Mouse (Mus musculus): ENCODE data around the gene Tcte2.
"Not testable (repeated sequence)": the region's sequence is repeated elsewhere in the genome, so short reads cannot be mapped to it uniquely, and the experiment has no call there.

Gene Tcte2

DNA sequence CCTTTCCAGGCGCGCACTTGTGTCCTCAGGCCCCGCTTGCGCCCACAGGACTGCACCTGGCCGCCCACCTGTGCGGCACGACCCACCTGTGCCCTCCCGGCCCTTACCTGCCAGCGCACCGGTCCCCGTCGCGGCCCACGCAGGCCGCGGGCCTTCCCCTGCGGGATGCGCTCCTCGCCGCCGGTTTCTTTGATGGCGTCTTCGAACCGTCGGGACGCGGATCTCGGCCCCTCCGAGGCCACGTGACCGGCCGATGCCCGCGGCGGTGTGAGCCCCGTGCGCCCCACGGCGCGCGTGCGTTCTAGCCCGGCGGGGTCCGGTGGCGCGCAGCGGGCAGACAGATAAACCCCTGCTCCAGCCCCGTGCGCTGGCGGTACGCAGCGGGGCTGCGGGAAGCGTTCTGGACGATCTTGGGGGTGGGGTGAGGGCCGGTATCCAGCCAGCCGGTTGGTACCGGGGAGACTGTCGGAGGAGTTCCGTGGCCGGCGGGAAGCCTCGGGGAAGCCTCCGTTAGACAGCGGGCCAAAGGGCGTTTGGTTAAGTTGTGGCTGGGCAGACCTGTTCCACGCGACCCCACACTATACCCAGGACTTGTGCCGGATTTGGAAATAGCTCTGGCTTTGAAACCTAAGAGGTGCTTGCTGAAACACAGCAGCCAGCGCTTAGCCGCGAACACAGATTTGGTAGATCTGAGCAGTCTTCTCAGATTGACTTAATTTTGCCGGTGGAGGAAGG is at the start of gene Tcte2:
TSS of gene Tcte2 (minus strand) at position 647 of the 735 bp plus-strand sequence.
- no peak for DNase-seq

DNA sequence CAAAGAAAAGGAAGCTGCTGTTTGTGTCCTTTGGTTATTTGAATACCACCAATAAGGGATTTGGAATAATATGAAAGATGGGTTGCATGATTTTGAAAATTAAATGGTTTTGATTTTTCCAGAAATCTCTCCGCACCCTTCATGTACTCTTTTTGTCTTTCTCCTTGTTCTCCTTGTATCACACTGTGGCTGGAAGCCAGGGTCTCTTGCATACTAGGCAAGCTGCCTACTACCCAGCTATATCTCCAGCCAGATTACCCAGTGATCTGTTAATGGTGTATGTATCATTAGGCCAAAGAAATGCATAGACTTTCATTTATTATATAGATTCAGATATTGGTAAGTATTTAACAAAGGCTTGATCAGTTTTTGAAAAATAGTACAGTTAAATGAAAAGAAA is 44.4 kb upstream of the Tcte2 start:
- DNase-seq = no peak

DNA sequence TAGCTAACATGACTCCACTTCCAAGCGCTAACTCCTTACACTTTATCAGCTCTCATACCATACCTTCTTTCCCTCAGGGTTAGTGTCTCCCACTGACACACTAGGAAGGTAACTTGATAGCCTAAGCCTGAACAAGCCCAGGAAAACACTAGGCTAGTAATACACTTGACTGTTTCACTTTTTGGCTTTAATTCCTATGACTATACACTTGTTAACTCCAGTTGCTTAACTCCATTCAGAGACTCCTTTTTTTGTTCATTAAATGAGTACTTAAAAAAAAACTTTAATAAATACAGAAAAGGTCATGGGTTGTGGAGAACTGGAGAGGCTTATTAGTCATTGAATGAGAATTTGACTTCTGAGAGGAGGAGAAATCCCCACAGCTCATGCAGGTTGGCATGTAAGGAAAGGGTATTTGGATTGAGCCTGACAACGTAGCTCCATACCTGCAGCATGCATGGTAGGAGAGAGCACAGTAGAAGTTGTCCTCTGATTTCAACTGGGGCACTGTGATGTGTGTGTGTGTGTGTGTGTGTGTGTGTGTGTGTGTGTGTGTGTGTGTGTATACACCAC is 41.3 kb upstream of the Tcte2 start:
- no peak for DNase-seq

DNA sequence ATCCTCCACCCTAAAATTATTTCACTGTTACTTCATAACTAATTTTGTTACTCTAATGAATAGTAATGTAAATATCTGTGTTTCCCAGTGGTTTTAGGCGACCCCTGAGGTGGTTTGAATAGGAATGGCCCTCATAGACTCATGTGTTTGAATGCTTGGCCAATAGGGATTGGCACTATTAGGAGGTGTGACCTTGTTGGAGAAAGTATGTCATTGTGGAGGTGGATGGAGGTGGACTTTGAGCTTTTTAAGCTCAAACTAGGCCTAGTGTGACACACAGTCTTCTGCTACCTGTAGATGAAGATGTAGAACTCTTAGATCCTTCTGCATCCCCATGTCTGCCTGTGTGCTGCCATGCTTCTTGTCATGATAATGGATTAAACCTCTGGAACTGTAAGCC is 36.1 kb upstream of the Tcte2 start:
- DNase-seq = no peak

DNA sequence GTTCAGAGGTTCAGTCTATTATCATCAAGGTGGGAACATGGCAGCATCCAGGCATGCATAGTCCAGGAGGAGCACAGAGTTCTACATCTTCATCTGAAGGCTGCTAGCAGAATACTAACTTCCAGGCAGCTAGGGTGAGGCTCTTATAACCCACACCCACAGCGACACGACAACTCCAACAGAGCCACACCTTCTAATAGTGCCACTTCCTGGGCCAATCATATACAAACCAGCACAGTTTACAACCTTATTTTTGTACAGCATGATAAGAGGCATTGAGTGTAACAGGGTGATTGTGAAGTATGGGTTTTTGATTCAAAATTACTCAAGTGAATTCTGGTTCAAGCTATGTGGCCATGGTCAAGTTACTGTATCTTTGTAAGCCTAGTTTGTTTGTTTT is 28.4 kb upstream of the Tcte2 start:
- DNase-seq = not testable (repeated sequence)

DNA sequence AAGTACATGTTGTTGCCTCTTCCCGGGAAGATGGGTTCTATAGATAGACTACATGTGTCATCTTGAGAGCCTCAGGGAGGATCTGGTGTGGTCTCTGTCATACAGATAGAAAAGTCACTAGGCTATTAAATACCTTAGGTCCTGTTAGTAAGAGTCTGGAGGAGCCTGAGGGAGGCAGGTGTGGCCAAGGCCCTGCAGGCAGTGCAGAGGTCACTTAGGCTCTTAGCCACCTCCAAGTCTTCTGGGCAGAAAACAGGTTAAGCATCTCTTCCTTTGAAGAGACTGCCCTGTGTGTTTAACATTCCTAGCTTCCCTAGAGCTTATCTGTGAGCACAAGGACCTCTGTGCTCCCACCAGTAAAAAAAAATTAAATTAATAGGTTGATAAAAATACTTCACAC is 21.8 kb upstream of the Tcte2 start:
- no peak for DNase-seq

DNA sequence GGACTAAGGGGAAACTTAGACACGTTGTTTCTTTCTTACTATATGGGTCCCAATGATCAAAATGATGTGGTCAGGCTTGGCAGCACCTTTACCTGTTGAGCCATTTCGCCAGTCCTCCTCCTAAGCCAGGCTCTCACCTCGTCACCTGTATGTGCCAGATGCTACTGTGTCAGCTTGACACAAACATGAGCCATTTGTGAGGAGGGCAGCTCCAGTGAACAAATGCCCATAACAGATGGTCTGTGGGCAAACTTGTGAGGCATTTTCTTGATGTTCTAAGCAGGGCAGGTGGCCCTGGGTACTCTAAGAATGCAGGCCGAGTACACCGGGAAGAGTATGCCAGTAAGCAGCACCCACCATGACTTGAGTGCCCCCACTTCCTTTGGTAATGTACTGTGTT is 20.3 kb upstream of the Tcte2 start:
- DNase-seq = no peak

DNA sequence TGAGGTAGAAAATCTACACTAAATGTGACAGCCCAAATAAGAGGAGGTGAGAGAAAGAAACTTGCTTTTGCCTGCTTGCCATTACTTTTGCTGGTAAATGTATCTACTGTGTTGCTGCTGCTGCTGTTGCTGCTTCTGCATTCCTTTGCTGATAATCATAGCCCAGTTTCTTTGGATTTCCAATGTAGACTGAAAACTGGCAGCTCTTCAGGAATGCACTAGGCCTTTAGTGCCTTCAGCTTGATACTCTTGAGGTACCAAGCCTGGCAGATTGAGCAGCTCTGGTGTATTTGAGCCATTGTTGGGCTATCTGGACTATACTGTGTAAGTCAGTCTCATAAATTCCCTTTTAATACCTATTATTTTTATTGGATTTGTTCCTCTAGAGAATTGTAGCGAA is 17.2 kb upstream of the Tcte2 start:
- no peak for DNase-seq

DNA sequence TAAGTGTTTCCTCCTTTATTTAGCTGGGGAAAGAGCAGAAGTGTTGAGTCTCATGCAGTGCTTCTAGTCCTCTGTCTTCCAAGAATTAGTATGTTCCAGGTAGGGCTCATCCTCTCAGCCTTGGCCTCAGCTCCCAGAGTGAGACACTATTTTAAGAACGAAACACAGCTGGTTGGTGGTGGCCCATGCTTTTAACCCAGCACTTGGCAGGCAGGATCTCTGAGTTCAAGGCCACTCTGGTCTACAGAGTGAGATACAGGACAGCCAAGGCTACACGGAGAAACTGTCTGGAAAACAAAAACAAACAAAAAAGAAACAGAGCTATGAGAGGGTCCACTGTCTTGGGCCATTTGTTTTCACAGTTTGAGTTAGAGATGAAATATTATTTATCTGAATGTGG is 16.1 kb upstream of the Tcte2 start:
- DNase-seq = no peak

DNA sequence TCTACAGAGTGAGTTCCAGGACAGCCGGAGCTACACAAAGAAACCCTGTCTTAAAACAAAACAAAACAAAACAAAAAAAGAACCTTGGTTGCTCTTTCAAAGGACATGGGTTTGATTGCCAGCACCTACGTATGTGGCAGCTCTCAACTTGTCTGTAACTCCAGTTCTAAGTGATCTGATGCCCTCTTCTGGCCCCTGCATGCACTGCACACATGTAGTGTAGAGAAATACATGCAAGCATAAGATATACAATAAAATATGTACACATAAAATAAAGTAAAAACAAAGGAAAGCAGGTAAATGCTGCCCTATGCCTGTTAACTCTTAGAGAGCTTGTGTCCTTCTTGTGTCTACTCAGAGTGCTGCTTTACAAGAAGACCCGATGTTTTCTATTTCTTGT is 7.6 kb upstream of the Tcte2 start:
- DNase-seq = no peak

DNA sequence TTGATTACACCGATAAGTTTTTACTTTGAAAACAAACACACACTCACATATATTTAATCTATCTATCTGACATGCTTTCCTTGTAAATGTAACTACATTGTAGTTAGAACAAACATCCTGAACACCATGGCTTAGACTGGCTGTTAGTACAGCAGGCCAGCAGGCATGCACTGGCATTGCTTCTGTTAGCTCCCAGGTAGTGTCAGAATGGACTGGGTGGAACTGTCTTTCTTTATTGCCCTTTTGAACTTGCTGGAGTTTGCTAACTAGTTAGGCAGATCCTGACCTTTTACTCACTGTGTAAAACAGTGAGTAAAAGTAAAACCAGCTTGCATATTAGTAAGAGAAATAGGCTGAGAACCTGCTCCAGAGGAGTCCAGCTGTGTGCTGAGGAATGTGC is 6.9 kb upstream of the Tcte2 start:
- no peak for DNase-seq

DNA sequence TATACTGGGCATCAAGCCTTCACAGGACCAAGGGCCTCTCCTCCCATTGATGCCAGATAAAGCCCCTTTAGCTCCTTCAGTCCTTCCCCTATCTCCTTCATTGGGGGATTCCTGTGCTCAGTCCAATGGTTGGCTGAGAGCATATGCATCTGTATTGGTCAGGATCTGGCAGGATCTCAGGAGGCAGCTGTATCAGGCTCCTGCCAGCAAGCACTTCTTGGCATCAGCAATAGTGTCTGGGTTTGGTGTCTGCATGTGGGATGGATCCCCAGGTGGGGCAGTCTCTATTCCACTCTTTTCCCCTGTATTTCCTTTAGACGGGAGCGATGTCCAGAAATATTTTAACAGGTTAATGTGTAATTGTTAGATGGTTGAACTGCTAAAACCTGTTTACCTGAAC is 3.3 kb upstream of the Tcte2 start:
- not testable (repeated sequence) for DNase-seq

DNA sequence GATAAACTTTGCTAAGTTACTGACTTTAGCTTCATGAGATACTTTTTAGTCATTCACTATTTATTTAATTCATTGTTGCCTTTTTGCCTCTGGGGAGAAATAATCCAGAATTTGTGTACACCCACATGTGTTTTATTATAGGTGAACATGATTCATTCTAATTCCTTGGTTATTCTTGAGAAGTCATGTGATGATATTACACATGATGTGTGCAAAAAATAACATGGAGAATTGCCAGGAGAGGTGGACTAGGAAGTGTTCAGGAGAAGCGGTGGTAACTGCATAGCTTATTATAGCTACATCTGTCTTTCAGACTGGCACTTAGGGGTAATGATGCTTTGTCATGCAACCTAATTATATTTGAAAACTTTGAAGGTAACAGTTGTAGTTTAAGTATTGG is 2.2 kb upstream of the Tcte2 start:
- no peak for DNase-seq

DNA sequence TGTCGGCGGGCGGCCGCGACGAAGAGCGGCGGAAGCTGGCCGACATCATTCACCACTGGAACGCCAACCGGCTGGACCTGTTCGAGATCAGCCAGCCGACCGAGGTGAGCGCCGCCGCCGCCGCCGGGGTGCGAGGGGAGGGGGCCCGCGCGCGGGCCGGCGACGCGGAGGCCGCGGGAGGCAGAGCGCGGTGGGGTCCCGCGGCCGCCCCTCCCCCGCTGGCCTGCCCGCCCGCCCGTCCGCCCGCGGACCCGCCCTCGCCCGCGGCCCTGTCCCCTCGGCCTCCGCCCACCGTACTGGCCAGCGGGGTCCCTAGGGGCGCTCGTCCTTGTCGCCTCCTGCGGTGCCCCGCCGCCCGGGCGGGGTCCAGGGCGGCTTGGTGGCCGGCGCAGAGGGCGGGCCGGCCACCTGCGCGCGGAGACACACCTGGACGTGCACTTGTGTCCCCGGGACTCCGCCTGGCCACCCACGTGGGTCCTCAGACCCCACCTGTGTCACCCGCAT is 898 bp downstream of the Tcte2 start:
- no peak for DNase-seq

DNA sequence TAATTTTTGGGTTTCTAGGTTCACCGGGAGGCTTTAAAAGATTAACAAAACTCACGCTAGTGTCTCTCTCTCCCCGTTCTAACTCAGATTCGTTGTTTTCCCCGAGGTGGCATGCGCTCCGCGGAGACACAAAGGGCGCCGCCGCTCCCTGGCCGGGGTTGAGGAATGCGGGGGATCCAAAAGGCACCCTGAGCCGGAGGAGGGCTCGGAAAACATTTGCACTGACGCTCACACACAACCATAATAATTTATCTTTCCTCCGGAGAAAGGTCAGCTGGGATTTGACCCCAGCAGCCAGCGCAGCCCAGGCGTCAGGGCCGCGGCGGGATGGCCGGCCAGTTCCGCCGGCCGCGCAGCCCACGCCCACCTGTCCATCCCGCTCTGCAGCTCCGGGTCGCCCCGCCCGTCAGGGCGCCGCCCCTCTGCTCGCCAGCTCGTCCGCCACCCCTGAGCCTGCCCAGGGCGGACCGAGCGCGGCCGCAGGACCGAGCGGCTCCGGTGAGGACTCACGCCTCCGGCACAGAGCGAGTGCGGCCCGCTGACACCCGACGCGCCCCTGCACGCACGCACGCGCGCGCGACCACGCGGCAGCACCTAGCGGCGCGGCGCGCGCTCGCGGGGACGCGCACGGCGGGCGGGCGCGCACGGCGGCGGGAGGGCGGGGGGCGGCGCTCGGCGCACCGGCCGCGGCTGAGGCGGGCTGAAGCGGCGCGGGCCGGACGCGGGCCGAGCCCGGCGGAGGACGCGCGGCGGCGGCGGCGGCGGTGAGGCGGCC is 1.6 kb downstream of the Tcte2 start, which contains the start of gene Afdn:
TSS of gene Afdn (plus strand) at position 687 of the 775 bp plus-strand sequence.
- peak; percentile 66 for DNase-seq

DNA sequence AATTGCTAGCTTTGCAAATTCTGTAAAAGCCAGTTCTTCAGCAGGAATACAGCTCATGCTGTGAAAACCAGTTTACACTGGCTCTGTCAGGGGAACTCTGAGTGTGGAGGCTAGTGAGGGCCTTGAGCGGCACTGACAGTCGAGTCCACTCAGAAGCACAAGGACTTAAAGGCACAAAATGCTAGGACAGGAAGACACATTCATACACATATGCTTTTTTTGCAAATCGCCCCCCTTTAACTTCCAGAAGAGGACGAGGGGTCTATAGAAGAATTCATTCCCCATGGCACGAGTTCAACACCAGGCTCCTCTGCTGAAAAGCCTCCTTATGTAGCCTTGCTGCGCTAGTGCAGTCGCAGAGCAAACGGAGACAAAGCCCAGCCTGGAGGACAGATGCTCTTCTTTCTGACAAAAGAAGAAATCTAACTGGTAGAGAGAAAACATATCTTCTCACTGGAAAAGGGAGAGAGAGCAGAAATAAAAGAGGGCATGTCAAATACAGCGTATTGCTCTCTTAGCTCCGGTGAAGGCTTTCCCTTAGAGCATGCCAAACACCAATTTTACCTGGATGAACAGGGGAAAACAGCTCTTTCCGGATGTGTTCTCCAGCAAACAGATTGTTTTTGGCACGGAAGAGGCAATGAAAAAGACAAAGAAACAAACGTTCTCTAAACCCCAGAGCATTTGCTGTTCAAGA is 2.3 kb downstream of the Tcte2 start:
- no peak for DNase-seq

DNA sequence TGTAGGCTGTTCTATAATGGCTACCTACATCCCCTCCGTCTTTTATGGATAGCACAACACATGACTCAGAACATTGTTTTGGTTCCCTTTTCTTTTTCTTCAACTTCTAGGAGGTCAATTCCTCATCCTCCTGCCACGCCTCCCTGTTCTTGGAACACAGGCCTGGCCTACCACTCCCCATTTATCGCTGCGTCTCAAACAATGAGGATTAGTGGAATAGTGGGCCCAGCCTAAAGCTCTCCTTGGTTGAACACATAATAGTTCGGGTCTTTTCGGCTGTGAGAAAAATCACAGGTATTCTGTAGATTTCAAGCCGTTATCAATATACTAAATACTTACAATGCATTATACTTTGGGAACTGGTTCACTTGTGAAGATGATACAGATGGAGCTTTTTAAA is 3.0 kb downstream of the Tcte2 start:
- DNase-seq = no peak

DNA sequence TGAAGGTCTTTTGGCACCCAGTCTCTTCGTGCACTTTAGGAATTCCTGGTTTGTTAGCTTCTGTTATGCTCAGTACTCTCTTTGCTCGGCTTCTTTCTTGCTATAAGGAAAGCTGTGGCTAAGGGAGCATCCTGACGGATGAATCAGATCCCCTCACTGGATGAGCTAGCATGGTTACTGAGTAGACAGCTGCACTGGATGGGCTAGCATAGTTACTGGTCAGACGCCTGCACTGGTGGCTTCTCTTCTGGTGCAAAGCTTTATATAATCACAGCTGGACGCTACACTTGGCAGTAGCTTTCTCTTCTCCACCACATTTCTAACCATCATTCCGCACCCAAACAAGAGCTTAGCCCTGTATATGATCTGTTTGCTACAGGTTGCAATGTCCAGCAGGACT is 6.7 kb downstream of the Tcte2 start:
- no peak for DNase-seq

DNA sequence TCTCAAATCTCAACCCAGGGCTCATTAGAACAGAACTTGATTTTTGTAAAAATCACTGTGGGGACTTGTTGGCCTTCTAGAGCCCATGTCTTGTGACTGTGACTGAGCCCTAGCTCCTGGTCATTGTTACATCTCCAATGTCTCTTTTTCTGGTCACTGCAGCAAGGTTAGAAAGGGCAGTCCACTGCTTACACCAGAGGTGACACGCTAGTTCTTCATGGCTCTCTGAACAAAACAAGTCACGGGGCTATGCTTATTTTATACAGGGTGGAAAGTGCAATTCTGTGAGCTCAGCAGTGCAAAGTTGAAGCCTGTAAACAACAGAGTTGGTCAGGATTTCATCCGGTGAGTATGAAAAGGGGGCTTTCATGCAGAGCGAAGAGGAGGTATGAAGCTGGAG is 7.7 kb downstream of the Tcte2 start:
- no peak for DNase-seq

DNA sequence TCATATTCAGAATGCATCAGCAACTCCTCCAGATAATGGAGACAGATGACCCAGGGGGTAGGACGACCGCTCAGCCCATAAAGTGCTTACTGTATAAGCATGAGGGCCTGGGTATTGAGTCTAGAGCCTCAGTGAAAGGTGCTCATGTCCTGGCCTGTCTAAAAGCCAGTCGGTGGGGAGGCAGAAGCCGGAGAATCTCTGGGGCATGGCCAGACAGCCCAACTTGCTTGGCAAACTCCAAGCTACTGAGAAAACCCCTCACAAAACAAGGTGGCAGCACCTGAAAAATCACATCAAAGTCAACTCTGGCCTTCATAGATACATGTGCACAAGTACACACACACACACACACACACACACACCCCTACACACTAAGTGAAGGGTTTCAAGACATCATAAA is 12.6 kb downstream of the Tcte2 start:
- no peak for DNase-seq

DNA sequence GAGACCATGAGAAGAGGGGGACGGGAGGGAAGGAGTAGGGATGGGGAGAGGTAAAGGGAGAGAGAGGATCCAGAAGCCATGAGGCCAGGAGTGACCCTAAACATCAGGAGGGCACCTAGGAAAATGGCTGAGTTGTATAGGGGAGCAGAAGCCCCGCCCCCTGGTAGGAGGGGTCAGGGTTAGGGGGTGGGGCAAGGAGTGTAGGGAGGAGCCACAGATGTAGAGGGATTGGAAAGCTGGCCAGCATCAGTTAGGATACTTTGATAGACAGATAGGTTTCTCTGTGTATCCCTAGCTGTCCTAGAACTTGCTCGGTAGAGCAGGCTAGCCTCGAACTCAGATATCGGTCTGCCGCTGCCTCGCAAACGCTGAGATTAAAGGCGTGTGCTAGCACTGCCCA is 13.9 kb downstream of the Tcte2 start:
- DNase-seq = no peak

DNA sequence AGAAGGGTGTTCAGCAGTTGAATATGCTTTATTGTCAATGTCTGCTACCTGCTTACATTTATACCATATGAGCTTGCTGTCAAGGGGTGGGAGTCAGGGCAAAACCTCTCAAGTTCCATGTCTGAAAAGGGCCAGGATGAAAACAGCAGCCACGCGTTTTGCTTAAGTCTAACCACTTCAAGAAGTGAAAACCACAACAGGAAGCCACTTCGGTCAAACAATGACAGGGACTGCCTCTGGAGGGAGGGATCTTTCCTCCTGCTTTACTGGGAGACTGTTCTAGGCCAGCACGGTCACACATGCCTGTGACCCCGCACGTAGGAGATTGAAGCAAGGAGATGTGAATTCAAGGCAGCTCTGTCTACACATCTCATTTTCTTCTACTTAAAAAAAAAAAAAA is 15.3 kb downstream of the Tcte2 start:
- DNase-seq = no peak

DNA sequence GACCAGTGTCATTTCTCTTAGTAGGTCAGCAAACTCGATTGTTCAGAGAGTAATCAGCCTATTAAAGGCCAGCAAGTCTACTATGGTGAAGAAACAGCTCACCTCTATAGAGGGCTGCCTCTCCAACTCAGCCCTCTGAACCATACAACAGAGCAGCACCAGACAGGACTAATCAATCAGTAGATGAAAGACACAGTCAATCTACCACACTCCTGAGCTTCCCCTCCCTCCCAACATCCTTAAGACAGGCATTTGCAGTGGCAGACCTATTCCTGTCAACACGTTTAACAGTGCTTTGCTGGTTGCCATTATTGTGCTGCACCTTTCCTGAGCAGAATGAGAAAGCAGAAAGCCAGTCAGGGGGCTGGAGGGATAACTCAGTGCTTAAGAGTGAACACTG is 16.3 kb downstream of the Tcte2 start:
- no peak for DNase-seq

All from liver (tissue).